Mouse (Mus musculus) layer of hippocampus, adult 9-11 months (tissue): ENCODE measurements around the gene Vps35l.
A peak's percentile ranks its signal among the peaks of the same experiment; 100 is the strongest.

Source experiments
- DNase-seq: peaks from one replicate; pipeline ENCODE4 v3.0.0; 2022

Vps35l gene

GRCm38 (mm10) chr7:118738730-118739129 lies 1.3 kb upstream of the Vps35l start:
- no peak for DNase-seq

GRCm38 (mm10) chr7:118740532-118741338 lies 709 bp downstream of the Vps35l start:
- DNase-seq = peak; percentile 96

- no peak for DNase-seq
Observed at GRCm38 (mm10) chr7:118742278-118742677, 2.3 kb downstream of the Vps35l start.

- no peak for DNase-seq
Observed at GRCm38 (mm10) chr7:118744766-118745165, 4.7 kb downstream of the Vps35l start.

DNA sequence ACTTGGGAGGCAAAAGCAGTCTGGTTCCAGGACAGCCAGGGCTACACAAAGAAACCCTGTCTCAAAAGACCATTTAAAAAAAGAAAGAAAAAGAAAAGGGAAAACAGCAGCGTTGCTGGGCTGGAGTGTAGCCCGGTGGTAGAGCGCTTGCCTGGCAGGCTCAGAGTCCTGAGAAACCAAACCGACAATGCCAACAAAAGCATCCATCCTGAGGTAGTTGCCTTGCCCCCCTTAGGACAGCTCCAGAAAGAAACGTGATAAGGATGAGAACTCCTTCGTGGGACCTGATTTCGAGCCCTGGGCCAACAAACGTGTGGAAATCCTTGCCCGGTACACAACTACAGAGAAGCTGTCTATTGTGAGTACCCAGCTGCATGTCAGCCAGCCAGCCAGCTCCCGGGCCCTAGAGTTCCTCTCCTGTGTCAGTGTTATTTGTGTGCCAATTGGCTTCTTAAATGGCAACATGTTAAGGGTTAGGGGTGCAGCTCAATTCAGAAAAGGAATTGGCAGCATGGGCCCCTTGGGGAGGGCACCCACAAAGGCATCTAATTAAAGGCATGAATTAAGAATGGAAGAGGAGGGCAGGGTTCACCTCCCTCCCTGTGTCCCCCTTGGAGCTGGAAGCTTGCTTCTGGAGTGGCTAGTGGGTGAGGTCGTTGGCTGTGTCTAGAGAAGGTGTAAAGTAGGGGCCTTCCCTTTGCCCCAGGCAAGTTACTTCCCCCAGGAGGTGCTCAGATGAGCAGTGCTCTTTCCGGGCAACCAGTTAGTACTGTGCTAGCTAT lies 8.1 kb downstream of the Vps35l start:
- peak; percentile 35 for DNase-seq

DNA sequence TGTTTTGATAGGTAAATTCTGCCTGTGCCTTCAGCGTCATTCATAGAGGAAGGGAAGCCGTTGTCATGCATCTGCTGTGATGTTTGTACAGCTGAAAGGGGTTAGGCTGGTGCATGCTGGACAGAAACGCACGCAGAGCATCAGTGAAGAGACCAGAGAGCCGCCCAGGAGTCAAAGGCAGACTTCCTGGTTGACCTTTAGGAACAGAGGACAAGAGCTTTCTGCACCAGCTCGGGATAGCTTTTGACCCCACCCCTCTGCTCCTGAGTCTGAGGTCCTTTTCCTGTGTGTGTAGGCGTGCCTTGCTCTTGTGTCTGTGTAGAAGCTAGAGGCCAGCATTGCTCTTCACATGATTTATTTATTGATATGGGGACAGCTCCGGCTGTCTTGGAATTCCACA lies 9.7 kb downstream of the Vps35l start:
- DNase-seq = no peak

DNA sequence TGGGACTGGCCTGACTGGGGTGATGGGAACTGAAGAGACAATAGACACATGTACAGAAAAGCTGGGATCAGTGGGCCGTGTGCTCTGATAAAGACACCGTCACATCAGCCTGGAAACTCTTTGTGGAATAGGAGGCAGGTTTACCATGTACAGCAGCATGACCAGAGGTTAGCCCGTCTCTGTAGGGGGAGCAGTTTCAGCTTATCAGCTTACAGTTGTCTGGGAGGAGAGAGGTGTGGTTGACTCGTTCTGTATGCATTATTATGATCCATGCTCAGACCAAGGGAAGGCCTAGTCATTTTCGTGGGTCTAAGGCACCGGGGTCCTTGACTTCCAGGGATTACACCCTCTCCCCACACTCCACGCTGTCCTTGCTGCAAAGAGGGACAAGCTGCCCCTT lies 11.6 kb downstream of the Vps35l start:
- DNase-seq = no peak

DNA sequence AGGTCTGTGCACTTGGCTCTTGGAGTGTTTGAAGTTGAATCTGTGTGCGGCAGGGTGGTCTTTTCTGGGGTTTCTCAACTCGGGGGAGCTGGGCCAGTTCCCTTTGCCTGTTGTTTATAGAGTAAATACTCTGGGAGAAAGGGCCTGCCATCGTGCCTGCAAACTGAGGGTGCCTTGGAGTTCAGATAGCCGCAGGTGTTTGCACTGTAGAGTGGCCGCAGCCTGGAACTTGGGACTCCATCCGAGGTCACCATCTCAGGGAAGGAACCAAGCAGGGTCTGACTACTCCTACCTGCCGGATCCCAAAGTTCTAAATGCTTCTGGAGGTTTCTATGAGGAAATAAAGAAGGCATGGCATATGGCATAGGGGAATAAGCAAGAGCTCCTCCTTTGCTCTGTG lies 15.7 kb downstream of the Vps35l start:
- DNase-seq = no peak

DNA sequence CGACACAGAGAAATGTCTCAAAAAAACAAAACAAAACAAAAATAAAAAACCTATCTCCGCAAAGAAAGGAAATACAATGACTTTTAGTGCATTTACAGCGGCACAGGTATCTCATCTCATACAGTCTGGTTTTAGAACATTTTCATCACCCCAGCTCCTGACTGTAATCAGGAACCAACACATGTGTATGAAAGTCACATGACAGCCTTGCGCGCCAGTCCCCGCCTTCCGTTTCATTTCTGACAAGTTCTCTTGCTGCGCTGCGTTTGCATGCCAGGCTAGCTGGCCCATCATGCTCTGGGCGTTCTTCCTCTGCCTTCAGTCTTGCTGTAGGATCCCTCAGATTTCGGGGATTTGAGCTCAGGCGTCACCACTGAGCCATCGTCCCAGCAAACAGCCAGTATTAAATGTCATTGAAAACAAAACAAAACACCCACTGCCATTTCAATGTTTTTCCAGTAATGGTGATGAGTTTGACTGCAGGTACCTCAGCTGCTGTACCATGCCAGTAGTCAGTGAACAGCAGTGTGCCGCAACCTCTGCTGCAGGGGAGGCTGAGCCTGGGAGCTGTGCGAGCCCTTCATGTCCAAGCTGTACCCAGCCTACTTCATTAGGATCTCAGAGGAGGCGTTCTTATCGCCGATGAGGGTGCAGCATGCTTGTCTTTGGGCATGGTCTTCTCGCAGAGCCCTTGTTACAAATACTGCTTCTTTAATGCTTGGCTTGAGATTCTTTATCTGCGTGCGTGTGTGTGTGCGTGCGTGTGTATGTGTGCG lies 16.7 kb downstream of the Vps35l start:
- no peak for DNase-seq

DNA sequence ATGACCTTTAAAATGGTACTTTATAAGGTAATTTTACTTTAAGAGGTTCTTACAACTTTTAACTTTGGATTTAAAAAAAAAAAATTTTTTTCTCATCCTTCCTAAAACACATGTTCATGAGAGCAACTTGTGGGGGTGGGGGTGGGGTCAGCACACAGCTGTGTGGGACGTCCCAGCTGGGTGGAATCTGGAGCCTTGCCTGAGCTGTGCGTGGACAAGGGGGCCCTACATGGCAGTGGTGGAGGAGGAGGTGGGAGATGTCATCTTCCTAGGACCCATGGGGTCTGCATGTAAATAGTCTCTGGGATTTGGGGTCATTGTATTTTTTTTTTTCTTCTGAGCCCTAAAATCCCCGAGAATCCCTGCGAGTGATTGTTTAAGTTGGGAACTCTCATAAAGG lies 18.3 kb downstream of the Vps35l start:
- no peak for DNase-seq

GRCm38 (mm10) chr7:118759372-118759771 lies 19.3 kb downstream of the Vps35l start:
- DNase-seq = no peak

DNA sequence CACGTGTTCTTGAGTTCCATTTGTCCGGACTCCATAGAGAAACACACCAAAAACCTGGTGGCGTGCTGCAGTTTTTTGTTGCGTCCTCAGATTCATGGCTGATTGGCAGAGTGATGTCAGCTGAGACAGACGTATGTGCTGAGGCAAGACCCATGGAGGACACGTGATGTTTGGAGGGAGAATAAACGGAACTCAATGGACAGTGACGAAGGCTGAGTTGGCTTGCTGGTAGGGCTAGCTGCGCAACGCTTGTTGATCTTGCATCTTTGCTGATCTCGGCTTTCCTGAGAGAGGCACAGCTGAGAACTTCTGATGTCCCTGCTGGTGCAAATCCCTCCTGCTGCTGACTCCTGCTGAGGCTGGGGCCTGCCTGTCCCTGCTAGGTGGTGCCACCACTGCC lies 23.9 kb downstream of the Vps35l start:
- DNase-seq = no peak

DNA sequence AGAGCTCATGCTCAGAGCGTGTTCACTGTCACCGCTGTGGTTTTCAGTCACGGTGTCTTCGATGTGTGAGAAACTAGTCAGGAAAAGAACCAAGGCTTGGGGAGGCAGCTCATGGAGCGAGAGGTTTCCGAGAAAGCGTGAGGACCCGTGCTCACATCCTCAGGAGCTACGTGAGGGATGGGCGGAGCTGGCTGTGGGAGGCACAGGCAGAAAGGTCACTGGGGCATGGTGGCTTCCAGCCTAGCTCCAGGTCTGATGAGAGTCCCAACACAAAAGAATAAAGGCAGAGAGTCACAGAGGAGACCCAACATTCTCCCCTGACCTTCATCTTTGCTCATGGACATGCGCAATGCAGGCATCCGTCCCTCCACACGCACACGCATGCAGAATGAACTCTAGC lies 24.7 kb downstream of the Vps35l start:
- no peak for DNase-seq

GRCm38 (mm10) chr7:118765604-118766003 lies 25.6 kb downstream of the Vps35l start:
- no peak for DNase-seq

- DNase-seq = peak; percentile 80
Observed at GRCm38 (mm10) chr7:118766119-118766833, 26.2 kb downstream of the Vps35l start.

- no peak for DNase-seq
Observed at GRCm38 (mm10) chr7:118766834-118767224, 26.8 kb downstream of the Vps35l start.

DNA sequence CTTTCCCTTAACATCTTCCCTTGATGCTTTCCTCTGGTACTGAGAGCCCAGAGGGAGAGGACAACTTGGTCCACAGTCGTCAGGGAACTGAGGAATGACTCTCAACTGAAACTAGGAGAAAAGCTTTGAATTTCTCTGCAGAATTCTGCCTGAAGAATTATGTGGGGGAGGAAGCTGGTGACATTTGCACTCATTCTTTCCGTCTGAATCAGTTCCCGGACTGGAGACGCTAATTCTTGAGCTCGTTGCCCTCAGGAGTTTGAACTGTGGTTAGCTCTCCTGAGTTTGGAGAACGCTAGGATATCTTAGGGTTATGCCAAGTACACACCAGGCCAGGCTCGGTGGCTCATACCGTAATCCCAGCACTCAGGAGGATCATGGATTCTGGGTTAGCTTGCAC lies 29.2 kb downstream of the Vps35l start:
- no peak for DNase-seq

GRCm38 (mm10) chr7:118769655-118770054 lies 29.6 kb downstream of the Vps35l start:
- no peak for DNase-seq

DNA sequence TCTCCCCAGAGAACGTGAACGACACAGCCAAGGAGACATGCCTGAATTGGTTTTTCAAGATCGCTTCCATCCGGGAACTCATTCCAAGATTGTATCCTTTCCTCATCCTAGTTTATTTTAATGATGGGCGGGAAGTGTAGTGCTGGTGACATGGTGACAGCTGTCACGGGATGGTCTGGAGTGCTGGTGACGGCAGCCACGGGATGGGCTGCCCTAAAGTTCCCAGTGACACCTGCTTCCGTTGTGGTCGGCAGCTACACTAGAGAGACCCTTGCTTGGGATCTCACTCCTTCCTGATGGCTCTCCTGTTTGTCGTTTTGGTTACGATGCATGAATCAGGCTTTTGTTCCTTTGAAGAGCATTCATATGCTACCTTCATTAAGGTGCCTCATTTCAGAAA lies 33.0 kb downstream of the Vps35l start:
- no peak for DNase-seq

- no peak for DNase-seq
Observed at GRCm38 (mm10) chr7:118775991-118776390, 36.0 kb downstream of the Vps35l start.

- no peak for DNase-seq
Observed at GRCm38 (mm10) chr7:118776491-118776890, 36.5 kb downstream of the Vps35l start.

DNA sequence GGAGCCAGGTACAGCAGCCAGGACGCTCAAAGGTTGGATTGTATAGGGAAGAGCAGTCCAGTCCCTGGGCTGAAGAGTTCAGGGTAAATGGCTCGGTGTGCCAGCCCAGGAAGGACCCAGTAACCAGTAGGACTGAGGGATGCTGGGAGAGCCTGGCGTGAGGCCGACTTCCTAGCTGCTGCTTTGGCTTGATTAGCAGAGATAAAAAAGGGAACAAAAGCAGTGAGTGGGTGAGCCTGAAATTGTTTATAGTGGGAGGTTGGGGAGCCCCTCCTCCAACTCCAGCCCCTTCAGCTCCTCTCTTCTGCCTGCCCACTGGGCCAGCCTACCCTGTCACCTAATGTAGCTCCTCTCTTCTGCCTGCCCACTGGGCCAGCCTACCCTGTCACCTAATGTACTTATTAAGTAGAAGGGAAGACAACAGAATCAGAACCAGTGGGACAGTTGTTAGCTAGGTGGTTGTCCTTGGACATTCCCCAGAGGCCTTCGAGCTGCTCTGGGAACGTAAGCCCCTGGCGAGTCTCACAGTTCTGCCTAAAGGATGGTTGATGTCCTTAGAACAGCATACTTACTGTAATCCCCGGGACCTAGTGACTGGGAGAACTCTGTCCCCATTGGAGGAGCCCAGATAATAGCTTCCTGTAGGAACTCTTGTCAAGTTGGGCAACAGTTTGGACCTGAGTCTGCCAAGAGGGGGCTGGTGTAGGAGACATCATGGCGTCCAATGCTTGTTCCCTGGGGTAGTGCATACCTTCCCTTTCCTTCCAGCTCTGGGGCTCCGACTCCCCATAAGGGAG lies 37.8 kb downstream of the Vps35l start:
- DNase-seq = peak; percentile 80
